Mouse (Mus musculus): Measurements from ENCODE around the gene Elmod1.

Gene Elmod1

GRCm38 (mm10) chr9:53910823-53911222, 64.3 kb downstream of the Elmod1 start:
- ATAC-seq (ENCODE audit: insufficient number of reproducible peaks, low FRiP score, low TSS enrichment), result no peak

GRCm38 (mm10) chr9:53910331-53910730, 64.8 kb downstream of the Elmod1 start:
- no peak for ATAC-seq (ENCODE audit: insufficient number of reproducible peaks, low FRiP score, low TSS enrichment)

- no peak for ATAC-seq (ENCODE audit: insufficient number of reproducible peaks, low FRiP score, low TSS enrichment)
Measured at GRCm38 (mm10) chr9:53906798-53907197, 68.3 kb downstream of the Elmod1 start.

DNA sequence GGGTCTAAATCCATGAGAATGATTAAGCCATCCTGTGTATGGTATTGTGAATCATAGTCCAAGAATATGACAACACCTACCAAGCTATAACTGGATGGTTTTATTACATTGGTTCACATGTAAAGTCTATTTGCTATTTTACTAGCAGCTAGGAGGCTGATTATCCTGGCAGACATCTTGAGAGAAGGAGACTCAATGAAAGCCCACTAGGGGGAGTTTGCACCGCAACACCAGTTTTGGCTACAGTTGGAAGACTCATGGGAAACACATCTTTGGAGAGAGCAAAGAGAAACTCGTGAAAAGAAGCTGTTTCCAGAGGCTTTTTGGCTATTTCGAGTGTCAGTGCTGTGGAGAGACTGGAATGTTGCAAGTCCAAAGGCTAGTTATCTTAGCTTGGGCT, 69.7 kb downstream of the Elmod1 start:
- no peak for ATAC-seq (ENCODE audit: insufficient number of reproducible peaks, low FRiP score, low TSS enrichment)

DNA sequence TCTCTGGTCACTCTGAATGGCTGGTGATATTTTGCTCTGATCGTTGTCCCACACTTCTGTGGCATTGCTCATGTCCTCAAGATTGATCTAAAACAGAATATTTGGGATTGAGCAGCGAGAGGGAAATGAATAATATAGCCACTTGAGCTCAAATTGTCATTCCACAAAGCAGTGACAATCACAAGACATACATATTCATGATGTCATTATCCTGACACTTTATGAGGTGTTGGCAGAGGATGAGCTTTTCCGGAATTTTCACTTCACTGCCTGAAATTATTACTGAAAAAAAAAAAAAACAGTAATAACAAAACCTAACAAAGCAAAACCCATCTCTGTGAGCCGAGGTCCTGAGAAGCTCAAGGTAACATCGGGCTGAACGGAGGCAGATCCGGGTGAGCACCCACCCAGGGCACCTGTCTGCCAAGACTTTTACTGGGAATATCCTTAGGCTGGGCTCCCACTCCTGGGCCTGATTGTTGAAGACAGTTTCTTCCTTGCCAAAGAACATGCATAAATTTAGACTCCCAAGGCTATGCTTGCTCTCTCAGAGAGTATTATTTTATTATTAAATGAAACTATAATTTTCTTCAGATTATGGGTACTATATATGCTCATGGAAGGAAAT, 71.8 kb downstream of the Elmod1 start:
- no peak for ATAC-seq (ENCODE audit: insufficient number of reproducible peaks, low FRiP score, low TSS enrichment)

- no peak for ATAC-seq (ENCODE audit: insufficient number of reproducible peaks, low FRiP score, low TSS enrichment)
Measured at GRCm38 (mm10) chr9:53899836-53900235, 75.3 kb downstream of the Elmod1 start.

DNA sequence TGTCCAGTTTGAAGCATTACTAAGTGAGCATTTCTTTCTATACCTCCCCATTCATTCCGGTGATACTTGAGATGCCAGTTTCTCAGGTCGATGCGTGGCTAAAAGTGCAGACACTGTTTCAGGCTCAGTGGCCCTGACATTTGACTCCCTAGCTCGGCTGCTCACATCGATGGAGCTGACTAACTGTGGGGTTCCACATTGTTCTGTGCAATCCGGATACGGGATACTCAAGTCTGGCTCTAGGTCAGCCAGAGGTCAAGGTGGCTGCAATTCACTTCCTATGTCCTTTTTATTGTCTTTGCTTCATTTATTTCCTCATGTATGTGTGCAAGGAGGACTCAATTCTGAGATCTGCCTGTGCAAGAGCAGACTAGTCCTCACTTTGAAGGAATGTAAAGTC, 79.3 kb downstream of the Elmod1 start:
- ATAC-seq (ENCODE audit: insufficient number of reproducible peaks, low FRiP score, low TSS enrichment), result no peak

GRCm38 (mm10) chr9:53890075-53890474, 85.0 kb downstream of the Elmod1 start:
- ATAC-seq (ENCODE audit: insufficient number of reproducible peaks, low FRiP score, low TSS enrichment), result no peak

GRCm38 (mm10) chr9:53883588-53884280, 91.4 kb downstream of the Elmod1 start:
- ATAC-seq (ENCODE audit: insufficient number of reproducible peaks, low FRiP score, low TSS enrichment), result no peak

- ATAC-seq (ENCODE audit: insufficient number of reproducible peaks, low FRiP score, low TSS enrichment), result no peak
Measured at GRCm38 (mm10) chr9:53877423-53877822, 97.7 kb downstream of the Elmod1 start.

- no peak for ATAC-seq (ENCODE audit: insufficient number of reproducible peaks, low FRiP score, low TSS enrichment)
Measured at GRCm38 (mm10) chr9:53873239-53873638, 101.9 kb downstream of the Elmod1 start.

Measured in cerebellum, adult (tissue).